Mouse (Mus musculus) embryonic facial prominence, embryonic 11.5 days (tissue): ENCODE results near the gene Tmem19. TPM values are rescaled to one million over a fixed set of nuclear protein-coding genes. Genes with fewer than 3 reads are reported as not detected.

Experiments used
- ATAC-seq: fragments of 200-750 bp; cut with Nextera tagmentation; replicated peaks from 2 replicates; pipeline ENCODE4 v1.8.0; 2017; ENCODE audit warnings: low read depth; ENCODE audit not compliant: insufficient number of reproducible peaks, low FRiP score, low TSS enrichment
- DNase-seq: peaks from one replicate; pipeline ENCODE4 v3.0.0-alpha.2; 2015; ENCODE audit warnings: low spot score
- H3K27ac ChIP-seq: fragments of 300-500 bp; sonication (generic); replicated peaks from 2 replicates; pipeline ENCODE4 v1.5.1; 2014; ENCODE audit warnings: mild to moderate bottlenecking, low read depth, low read length, control low read depth
- H3K27me3 ChIP-seq: fragments of 300-500 bp; sonication (generic); 2 replicates; pipeline ENCODE4 v1.6.1; 2014; ENCODE audit warnings: mild to moderate bottlenecking, low read length, moderate library complexity, mixed read lengths; ENCODE audit not compliant: control insufficient read depth, insufficient read depth
- H3K36me3 ChIP-seq: fragments of 300-500 bp; sonication (generic); replicated peaks from 2 replicates; pipeline ENCODE4 v1.6.1; 2014; ENCODE audit warnings: low read depth, mild to moderate bottlenecking, low read length, moderate library complexity, mixed read lengths; ENCODE audit not compliant: control insufficient read depth, insufficient read depth
- H3K4me1 ChIP-seq: fragments of 300-500 bp; sonication (generic); 2 replicates; pipeline ENCODE4 v1.6.1; 2014; ENCODE audit warnings: low read length, mixed read lengths; ENCODE audit not compliant: control insufficient read depth, insufficient read depth
- H3K4me2 ChIP-seq: fragments of 300-500 bp; sonication (generic); 2 replicates; pipeline ENCODE4 v1.6.1; 2014; ENCODE audit warnings: low read depth, mild to moderate bottlenecking, control low read depth, low read length, moderate library complexity
- H3K4me3 ChIP-seq: fragments of 300-500 bp; sonication (generic); 2 replicates; pipeline ENCODE4 v1.5.1; 2014; ENCODE audit warnings: low read depth, low read length, control low read depth
- H3K9ac ChIP-seq: fragments of 300-500 bp; sonication (generic); replicated peaks from 2 replicates; pipeline ENCODE4 v1.6.1; 2014; ENCODE audit warnings: mild to moderate bottlenecking, control low read depth, low read length
- H3K9me3 ChIP-seq: fragments of 300-500 bp; sonication (generic); replicated peaks from 2 replicates; pipeline ENCODE4 v1.6.1; 2016; ENCODE audit warnings: mild to moderate bottlenecking, low read length, inconsistent platforms, mixed read lengths; ENCODE audit not compliant: control insufficient read depth
- WGBS: fragments of 180-500 bp; shearing (Covaris S2); extraction: QIAGEN DNeasy Blood & Tissue Kit; methylation state at CpG from one replicate; pipeline ENCODE4 v1.1.7; 2014; 5-methylcytosine and 5-hydroxymethylcytosine counted together
- polyA plus RNA-seq: library from polyadenylated mRNA; unstranded; fragments of >200 nt; fragmentation: Nextera tagmentation; extraction: Ambion mirVana; gene quantifications from 2 replicates; pipeline ENCODE4 v1.2.1, GENCODE M21; 2014

The Tmem19 gene
- polyA plus RNA-seq, 1 experiment from 2014 or later, result 36.4 TPM

DNA sequence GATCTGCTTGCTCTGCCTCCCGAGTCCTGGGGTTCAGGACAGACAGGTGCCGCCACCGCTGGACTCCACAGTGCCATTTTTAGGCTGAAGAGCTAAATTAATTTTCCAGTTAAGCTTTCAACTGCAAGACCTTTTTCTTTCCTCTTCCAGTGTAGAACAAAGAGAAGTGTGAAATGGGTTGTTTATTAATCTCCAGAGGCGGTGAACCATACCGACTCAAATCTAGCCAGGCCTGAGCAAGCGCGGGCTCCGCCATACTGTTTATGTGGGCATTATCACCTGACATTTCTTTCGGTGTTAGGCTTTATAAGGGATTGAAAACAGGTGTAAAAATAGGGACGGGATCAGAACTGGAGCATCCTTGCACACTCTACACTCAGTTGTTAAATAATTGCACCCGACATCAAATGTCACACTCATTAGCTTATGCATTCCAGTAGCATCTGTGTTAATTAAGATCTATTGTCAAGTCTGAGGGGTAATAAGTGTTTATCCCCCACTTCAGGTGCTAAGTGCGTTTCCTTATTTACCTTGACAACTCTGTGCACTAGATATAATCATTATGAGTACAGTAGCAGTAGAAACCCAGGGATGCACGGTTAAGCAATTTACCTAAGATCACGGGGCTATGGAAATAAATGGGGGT is 48.5 kb downstream of the Tmem19 start:
- 86% methylated on average over 14 of the region's 14 CpGs for WGBS
- H3K27ac ChIP-seq, result no peak overlapping the region
- no peaks in the 10 kb centered on the region; the same call in 1 of the 2 replicates for H3K4me1 ChIP-seq
- H3K36me3 ChIP-seq, result no peaks in the 10 kb centered on the region
- H3K27me3 ChIP-seq, result no peaks in the 10 kb centered on the region
- DNase-seq, result no peak
- peak overlapping the region; percentile 86 for H3K4me2 ChIP-seq
- H3K4me3 ChIP-seq, result peak overlapping the region; percentile 85
- no peak for ATAC-seq
- no peaks in the 10 kb centered on the region for H3K9me3 ChIP-seq
- H3K9ac ChIP-seq, result peak overlapping the region; percentile 15; the same call in 1 of the 2 replicates

DNA sequence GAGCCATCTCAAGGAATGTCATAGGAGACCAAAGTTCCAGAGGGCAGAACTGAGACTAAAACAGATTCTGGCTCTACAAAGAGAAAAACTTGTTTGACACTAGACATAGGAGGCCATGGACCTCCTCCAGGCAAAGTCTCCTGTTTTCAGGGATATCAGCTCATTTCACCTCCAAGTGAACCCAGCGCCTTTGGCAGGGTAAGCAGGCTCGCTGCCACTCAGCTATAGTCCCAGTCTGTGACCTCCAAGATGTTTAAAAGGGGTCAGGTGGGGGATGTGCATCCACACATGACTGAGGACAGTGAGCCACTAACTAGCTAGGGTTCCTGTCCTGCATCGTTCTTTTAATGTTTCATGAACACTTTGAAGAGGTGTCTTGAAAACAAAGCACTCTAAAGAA is 49.6 kb downstream of the Tmem19 start:
- DNase-seq, result peak; percentile 13
- ATAC-seq, result no peak
- H3K4me3 ChIP-seq, result no peak overlapping the region
- no peaks in the 10 kb centered on the region for H3K27me3 ChIP-seq
- no peak overlapping the region for H3K9ac ChIP-seq
- WGBS, result 53% methylated on average over 3 of the region's 3 CpGs
- H3K36me3 ChIP-seq, result no peaks in the 10 kb centered on the region
- no peak overlapping the region for H3K27ac ChIP-seq
- no peaks in the 10 kb centered on the region; the same call in 1 of the 2 replicates for H3K4me1 ChIP-seq
- H3K4me2 ChIP-seq, result no peak overlapping the region
- no peaks in the 10 kb centered on the region for H3K9me3 ChIP-seq

DNA sequence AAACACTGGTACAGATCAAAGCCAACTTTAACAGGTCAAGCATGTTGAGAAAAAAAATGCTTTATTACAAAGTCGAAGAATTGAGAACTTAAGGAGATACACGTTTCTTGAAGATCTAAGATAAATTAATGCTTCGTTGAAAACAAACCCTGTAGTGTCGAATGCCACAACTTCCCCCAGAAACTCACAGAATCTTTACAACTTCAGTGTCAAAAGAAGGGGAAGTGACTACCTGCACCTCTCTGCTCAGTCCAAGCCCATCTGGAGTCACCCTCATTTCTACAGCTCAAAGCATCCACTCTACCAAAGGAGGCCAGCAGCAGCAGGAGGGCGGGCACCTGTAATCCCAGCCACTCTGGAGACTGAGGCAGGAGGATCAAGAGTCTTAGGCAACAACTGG is 50.1 kb downstream of the Tmem19 start:
- H3K27me3 ChIP-seq, result no peaks in the 10 kb centered on the region
- no peak for ATAC-seq
- no peak overlapping the region for H3K4me3 ChIP-seq
- WGBS, result 82% methylated on average over 5 of the region's 5 CpGs
- no peaks in the 10 kb centered on the region for H3K9me3 ChIP-seq
- no peak overlapping the region for H3K27ac ChIP-seq
- no peak overlapping the region for H3K9ac ChIP-seq
- H3K4me1 ChIP-seq, result no peaks in the 10 kb centered on the region; the same call in 1 of the 2 replicates
- DNase-seq, result no peak
- H3K4me2 ChIP-seq, result no peak overlapping the region
- H3K36me3 ChIP-seq, result no peaks in the 10 kb centered on the region

DNA sequence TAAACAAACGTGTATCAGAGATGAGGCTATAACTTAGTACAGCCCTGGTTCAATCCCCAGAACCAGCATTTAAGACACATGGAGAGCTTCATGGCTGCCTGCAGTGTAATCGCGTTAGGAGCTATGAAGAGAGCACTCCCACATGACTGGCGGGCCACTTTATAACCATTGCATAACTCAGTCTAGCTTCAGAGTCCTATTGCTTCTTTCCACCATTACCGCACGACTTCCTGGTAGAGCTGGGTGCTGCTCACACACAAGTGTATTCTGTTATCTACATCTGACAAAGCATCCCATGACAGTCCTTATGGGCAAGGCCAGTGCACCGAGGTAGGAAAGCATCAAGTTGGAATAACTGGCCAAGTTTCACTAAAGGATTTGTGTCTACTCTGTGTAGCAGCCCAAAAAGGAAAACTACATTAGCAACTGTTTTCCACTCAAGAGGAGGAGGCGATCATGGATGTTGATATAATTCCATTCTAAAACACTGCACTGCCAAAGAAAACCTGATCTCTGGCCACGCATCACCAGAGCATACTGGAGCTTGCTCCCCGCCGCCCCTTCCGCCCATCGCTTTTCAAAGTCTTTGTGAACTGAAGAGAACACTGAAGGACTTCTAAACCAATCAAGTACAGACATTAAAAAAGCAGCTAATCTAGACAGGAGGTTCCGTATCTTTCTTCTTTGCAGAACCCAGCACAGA is 50.9 kb downstream of the Tmem19 start:
- H3K4me1 ChIP-seq, result no peaks in the 10 kb centered on the region; the same call in 1 of the 2 replicates
- DNase-seq, result no peak
- no peak for ATAC-seq
- 89% methylated on average over 14 of the region's 14 CpGs for WGBS
- H3K9me3 ChIP-seq, result no peaks in the 10 kb centered on the region
- no peaks in the 10 kb centered on the region for H3K36me3 ChIP-seq
- no peak overlapping the region for H3K9ac ChIP-seq
- no peaks in the 10 kb centered on the region for H3K27me3 ChIP-seq
- no peak overlapping the region for H3K4me2 ChIP-seq
- no peak overlapping the region for H3K27ac ChIP-seq
- no peak overlapping the region for H3K4me3 ChIP-seq

DNA sequence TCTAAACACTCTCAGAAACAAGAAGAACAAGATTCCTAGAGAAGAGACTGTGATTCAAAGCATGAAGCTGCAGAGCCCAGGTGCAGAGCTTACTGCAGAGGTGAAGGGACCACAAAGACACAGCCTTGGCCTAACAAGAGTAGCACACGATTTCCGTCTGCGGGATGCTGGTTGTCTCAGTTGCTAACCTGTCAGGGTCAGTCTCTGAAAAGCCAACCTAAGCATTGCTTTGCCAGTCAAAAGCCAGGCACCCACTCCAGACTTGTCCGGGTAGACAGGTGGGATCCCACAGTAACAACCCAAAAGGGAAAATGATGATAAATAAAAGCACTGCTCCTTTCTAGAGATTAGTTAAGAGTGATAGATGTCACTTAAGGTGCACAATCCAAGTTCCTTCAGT is 53.1 kb downstream of the Tmem19 start:
- Histone ChIP-seq H3K36me3 (no peaks in the 10 kb centered on the region), H3K9me3 (no peaks in the 10 kb centered on the region), H3K9ac (no peak overlapping the region), H3K27ac (no peak overlapping the region), H3K27me3 (no peaks in the 10 kb centered on the region), H3K4me1 (no peaks in the 10 kb centered on the region; the same call in 1 of the 2 replicates), H3K4me2 (no peak overlapping the region), H3K4me3 (no peak overlapping the region)
- DNase-seq (no peak), ATAC-seq (no peak)
- 91% methylated on average over 4 of the region's 4 CpGs for WGBS

DNA sequence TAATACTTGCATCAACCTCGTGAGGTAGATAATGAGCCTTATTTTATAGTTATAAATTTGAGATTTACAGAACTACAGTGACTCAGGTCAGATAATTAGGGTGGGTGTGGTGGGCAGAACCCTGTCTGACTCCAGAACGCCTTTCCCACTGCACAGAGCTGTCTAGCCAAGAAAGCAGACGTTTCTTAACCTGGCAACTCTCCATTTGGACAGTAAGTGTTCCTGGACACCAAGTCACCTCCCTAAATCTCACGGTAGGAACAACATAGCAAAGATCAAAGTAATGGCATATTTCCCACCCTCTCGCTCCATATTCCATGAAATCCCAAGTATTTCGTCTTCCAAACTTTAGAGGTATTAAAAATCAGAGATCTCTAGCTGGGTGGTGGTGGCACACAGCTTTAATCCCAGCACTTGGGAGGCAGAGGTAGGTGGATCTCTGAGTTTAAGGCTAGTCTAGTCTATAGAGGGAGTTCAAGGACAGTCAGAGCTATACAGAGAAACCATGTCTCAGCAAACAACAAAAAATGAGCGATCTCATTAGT is 54.9 kb downstream of the Tmem19 start:
- DNase-seq, result no peak
- 93% methylated on average over 7 of the region's 7 CpGs for WGBS
- Histone ChIP-seq H3K27me3 (no peaks in the 10 kb centered on the region), H3K9ac (no peak overlapping the region), H3K27ac (no peak overlapping the region), H3K4me1 (no peaks in the 10 kb centered on the region), H3K4me2 (no peak overlapping the region), H3K36me3 (no peaks in the 10 kb centered on the region), H3K9me3 (no peaks in the 10 kb centered on the region), H3K4me3 (no peak overlapping the region)
- no peak for ATAC-seq

DNA sequence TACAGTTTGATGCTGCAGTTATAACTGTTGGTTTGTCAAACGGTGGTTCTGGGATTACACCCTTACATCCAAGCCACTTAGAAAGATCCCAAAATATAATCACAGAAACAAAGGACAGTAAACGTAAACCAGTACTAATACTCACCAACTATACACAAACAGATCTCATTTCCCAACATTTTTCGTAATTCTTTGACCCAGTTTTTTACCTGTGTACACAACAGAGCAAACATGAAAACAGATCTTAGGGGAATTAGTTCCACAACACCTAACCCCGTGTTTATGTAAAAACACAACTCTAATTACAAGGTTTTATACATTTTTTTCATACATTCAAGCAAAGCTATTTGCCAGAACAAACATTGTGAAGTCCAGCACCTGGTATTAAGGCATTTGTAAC is 63.6 kb downstream of the Tmem19 start:
- ATAC-seq (no peak), DNase-seq (no peak)
- no peak overlapping the region for H3K27ac ChIP-seq
- H3K27me3 ChIP-seq, result no peaks in the 10 kb centered on the region
- no peak overlapping the region for H3K9ac ChIP-seq
- no peaks in the 10 kb centered on the region; the same call in 1 of the 2 replicates for H3K36me3 ChIP-seq
- no peaks in the 10 kb centered on the region for H3K4me1 ChIP-seq
- H3K4me2 ChIP-seq, result no peak overlapping the region
- no peak overlapping the region for H3K4me3 ChIP-seq
- no peaks in the 10 kb centered on the region for H3K9me3 ChIP-seq
- 93% methylated on average over 4 of the region's 4 CpGs for WGBS

DNA sequence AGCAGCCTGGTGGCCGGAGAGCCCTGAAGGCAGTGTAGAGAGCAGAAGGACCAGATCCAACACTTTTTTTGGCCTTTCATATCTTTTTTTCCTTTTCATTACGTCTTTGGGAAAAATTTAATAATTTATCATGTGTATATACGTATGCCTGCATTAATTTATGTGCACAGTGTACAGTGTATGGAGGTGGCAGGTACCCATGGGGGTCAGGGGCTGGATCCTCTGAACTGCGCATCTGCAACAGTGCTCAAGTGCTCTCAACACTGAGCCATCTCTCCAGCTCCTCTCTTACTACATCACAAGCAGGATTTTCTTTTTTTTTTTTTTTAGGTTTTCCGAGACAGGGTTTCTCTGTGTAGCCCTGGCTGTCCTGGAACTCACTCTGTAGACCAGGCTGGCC is 64.7 kb downstream of the Tmem19 start:
- 92% methylated on average over 4 of the region's 5 CpGs for WGBS
- Histone ChIP-seq H3K36me3 (peaks cover 5% of the 10 kb centered on the region), H3K4me2 (no peak overlapping the region), H3K27ac (no peak overlapping the region), H3K27me3 (no peaks in the 10 kb centered on the region), H3K4me3 (no peak overlapping the region), H3K4me1 (no peaks in the 10 kb centered on the region), H3K9me3 (no peaks in the 10 kb centered on the region), H3K9ac (no peak overlapping the region)
- ATAC-seq, result no peak
- no peak for DNase-seq
